Mouse (Mus musculus) stomach, embryonic 15.5 days (tissue): ENCODE measurements around the gene Rnf114. TPM values are rescaled to one million over a fixed set of nuclear protein-coding genes. Genes with fewer than 3 reads are reported as not detected.

Experiments used
- ATAC-seq: fragments of 200-750 bp; cut with Nextera tagmentation; 2 replicates; pipeline ENCODE4 v1.8.0; 2017; ENCODE audit warnings: low read depth, moderate number of reproducible peaks, moderate TSS enrichment; ENCODE audit not compliant: insufficient read depth, low FRiP score
- H3K27ac ChIP-seq: fragments of 300-500 bp; sonication (generic); 2 replicates; pipeline ENCODE4 v1.5.1; 2015; ENCODE audit warnings: mild to moderate bottlenecking, inconsistent platforms
- H3K27me3 ChIP-seq: fragments of 300-500 bp; sonication (generic); replicated peaks from 2 replicates; pipeline ENCODE4 v1.6.1; 2015; ENCODE audit warnings: inconsistent platforms
- H3K36me3 ChIP-seq: fragments of 300-500 bp; sonication (generic); 2 replicates; pipeline ENCODE4 v1.6.1; 2015; ENCODE audit warnings: inconsistent platforms
- H3K4me1 ChIP-seq: fragments of 300-500 bp; sonication (generic); 2 replicates; pipeline ENCODE4 v1.6.1; 2015; ENCODE audit warnings: inconsistent platforms
- H3K4me2 ChIP-seq: fragments of 300-500 bp; sonication (generic); 2 replicates; pipeline ENCODE4 v1.6.1; 2015; ENCODE audit warnings: mild to moderate bottlenecking, inconsistent platforms
- H3K4me3 ChIP-seq: fragments of 300-500 bp; sonication (generic); replicated peaks from 2 replicates; pipeline ENCODE4 v1.5.1; 2015; ENCODE audit warnings: inconsistent platforms
- H3K9ac ChIP-seq: fragments of 300-500 bp; sonication (generic); 2 replicates; pipeline ENCODE4 v1.6.1; 2015; ENCODE audit warnings: inconsistent platforms
- H3K9me3 ChIP-seq: fragments of 300-500 bp; sonication (generic); 2 replicates; pipeline ENCODE4 v1.6.1; 2016; ENCODE audit warnings: inconsistent platforms
- WGBS: fragments of 180-500 bp; shearing (Covaris S2); methylation state at CpG from one replicate; pipeline ENCODE4 v1.1.7; 2015; 5-methylcytosine and 5-hydroxymethylcytosine counted together
- polyA plus RNA-seq: library from polyadenylated mRNA; unstranded; fragments of >200 nt; fragmentation: Nextera tagmentation; extraction: Ambion mirVana; gene quantifications from 2 replicates; pipeline ENCODE4 v1.2.1, GENCODE M21; 2015

The Rnf114 gene
- polyA plus RNA-seq, 1 experiment from 2014 or later: 71.9 TPM

- no peaks in the 10 kb centered on the region for H3K9me3 ChIP-seq
- H3K4me2 ChIP-seq: no peak overlapping the region
- 42% methylated on average over 10 of the region's 10 CpGs for WGBS
- ATAC-seq: no peak
- H3K9ac ChIP-seq: no peak overlapping the region
- no peak overlapping the region for H3K27ac ChIP-seq
- peaks cover 17% of the 10 kb centered on the region for H3K4me1 ChIP-seq
- H3K27me3 ChIP-seq: peaks cover 18% of the 10 kb centered on the region; the same call in 1 of the 2 replicates
- H3K36me3 ChIP-seq: no peaks in the 10 kb centered on the region
- no peak overlapping the region for H3K4me3 ChIP-seq
Measured at GRCm38 (mm10) chr2:167536320-167536945, 44.0 kb downstream of the Rnf114 start.

- Histone ChIP-seq H3K4me1 (peaks cover 29% of the 10 kb centered on the region), H3K36me3 (0 out of 2 replicates have a peak, but pooled peaks cover 3% of the 10 kb centered on the region), H3K27ac (peak within 1 kb of the TSS; percentile 48; the same call in 1 of the 2 replicates), H3K9ac (peak within 1 kb of the TSS; percentile 37), H3K9me3 (no peaks in the 10 kb centered on the region), H3K4me3 (peak within 1 kb of the TSS; percentile 54), H3K4me2 (peak within 1 kb of the TSS; percentile 94), H3K27me3 (peaks cover 18% of the 10 kb centered on the region; the same call in 1 of the 2 replicates)
- peak; percentile 96 for ATAC-seq
- WGBS: under 1% methylated on average over 58 of the region's 58 CpGs
Measured at GRCm38 (mm10) chr2:167537476-167538297, 45.2 kb downstream of the Rnf114 start, which contains the start of gene Snai1. Snai1 (plus strand) TSS chr2:167538195.

- H3K9me3 ChIP-seq: no peaks in the 10 kb centered on the region
- H3K9ac ChIP-seq: 0 out of 2 replicates have a peak overlapping the region, but pooled peaks have one; percentile 0
- 41% methylated on average over 30 of the region's 34 CpGs for WGBS
- H3K4me1 ChIP-seq: peaks cover 40% of the 10 kb centered on the region
- 0 out of 2 replicates have a peak, but pooled peaks cover 3% of the 10 kb centered on the region for H3K36me3 ChIP-seq
- ATAC-seq: no peak
- H3K27me3 ChIP-seq: peaks cover 18% of the 10 kb centered on the region; the same call in 1 of the 2 replicates
- peak overlapping the region; percentile 48; the same call in 1 of the 2 replicates for H3K27ac ChIP-seq
- peak overlapping the region; percentile 54 for H3K4me3 ChIP-seq
- H3K4me2 ChIP-seq: peak overlapping the region; percentile 94
Measured at GRCm38 (mm10) chr2:167538671-167539306, 46.3 kb downstream of the Rnf114 start.

- Histone ChIP-seq H3K4me1 (peaks cover 50% of the 10 kb centered on the region), H3K9me3 (no peaks in the 10 kb centered on the region), H3K36me3 (0 out of 2 replicates have a peak, but pooled peaks cover 3% of the 10 kb centered on the region), H3K9ac (no peak overlapping the region; the same call in 1 of the 2 replicates), H3K27ac (no peak overlapping the region), H3K4me2 (peak overlapping the region; percentile 94), H3K4me3 (peak overlapping the region; percentile 54), H3K27me3 (peaks cover 18% of the 10 kb centered on the region; the same call in 1 of the 2 replicates)
- 46% methylated on average over 14 of the region's 14 CpGs for WGBS
- ATAC-seq: no peak
Measured at GRCm38 (mm10) chr2:167539536-167540476, 47.4 kb downstream of the Rnf114 start.

GRCm38 (mm10) chr2:167540477-167541110, 48.1 kb downstream of the Rnf114 start:
- peak overlapping the region; percentile 8; the same call in 1 of the 2 replicates for H3K9ac ChIP-seq
- H3K27me3 ChIP-seq: peaks cover 18% of the 10 kb centered on the region; the same call in 1 of the 2 replicates
- H3K36me3 ChIP-seq: 0 out of 2 replicates have a peak, but pooled peaks cover 3% of the 10 kb centered on the region
- no peak for ATAC-seq
- H3K27ac ChIP-seq: peak overlapping the region; percentile 36; the same call in 1 of the 2 replicates
- H3K4me1 ChIP-seq: peaks cover 50% of the 10 kb centered on the region
- H3K4me2 ChIP-seq: peak overlapping the region; percentile 94
- WGBS: 40% methylated on average over 12 of the region's 12 CpGs
- H3K4me3 ChIP-seq: peak overlapping the region; percentile 54
- H3K9me3 ChIP-seq: no peaks in the 10 kb centered on the region

- Histone ChIP-seq H3K9me3 (no peaks in the 10 kb centered on the region), H3K4me1 (peaks cover 50% of the 10 kb centered on the region), H3K4me3 (peak overlapping the region; percentile 54), H3K9ac (no peak overlapping the region), H3K27me3 (peaks cover 18% of the 10 kb centered on the region; the same call in 1 of the 2 replicates), H3K36me3 (0 out of 2 replicates have a peak, but pooled peaks cover 3% of the 10 kb centered on the region), H3K27ac (peak overlapping the region; percentile 36), H3K4me2 (peak overlapping the region; percentile 94)
- 23% methylated on average over 6 of the region's 6 CpGs for WGBS
- ATAC-seq: no peak
Measured at GRCm38 (mm10) chr2:167541324-167541723, 48.9 kb downstream of the Rnf114 start.

GRCm38 (mm10) chr2:167541761-167542160, 49.3 kb downstream of the Rnf114 start:
- Histone ChIP-seq H3K4me3 (peak overlapping the region; percentile 54), H3K4me2 (peak overlapping the region; percentile 94), H3K9ac (no peak overlapping the region), H3K9me3 (no peaks in the 10 kb centered on the region), H3K36me3 (0 out of 2 replicates have a peak, but pooled peaks cover 3% of the 10 kb centered on the region), H3K27me3 (peaks cover 13% of the 10 kb centered on the region; the same call in 1 of the 2 replicates), H3K4me1 (peaks cover 54% of the 10 kb centered on the region), H3K27ac (peak overlapping the region; percentile 36)
- ATAC-seq: no peak
- 85% methylated on average over 12 of the region's 12 CpGs for WGBS

- Histone ChIP-seq H3K4me1 (peaks cover 55% of the 10 kb centered on the region), H3K9ac (no peak overlapping the region), H3K9me3 (no peaks in the 10 kb centered on the region), H3K4me2 (no peak overlapping the region), H3K27ac (peak overlapping the region; percentile 36; the same call in 1 of the 2 replicates), H3K27me3 (peaks cover 8% of the 10 kb centered on the region; the same call in 1 of the 2 replicates), H3K4me3 (no peak overlapping the region), H3K36me3 (0 out of 2 replicates have a peak, but pooled peaks cover 3% of the 10 kb centered on the region)
- no peak for ATAC-seq
- WGBS: 66% methylated on average over 4 of the region's 4 CpGs
Measured at GRCm38 (mm10) chr2:167542361-167542760, 49.9 kb downstream of the Rnf114 start.

- 19% methylated on average over 16 of the region's 16 CpGs for WGBS
- H3K4me2 ChIP-seq: peak overlapping the region; percentile 26; the same call in 1 of the 2 replicates
- no peak; the same call in 1 of the 2 replicates for ATAC-seq
Measured at GRCm38 (mm10) chr2:167543121-167544003, 50.9 kb downstream of the Rnf114 start.

More at GRCm38 (mm10) chr2:167543121-167544003, 50.9 kb downstream of the Rnf114 start:
- Histone ChIP-seq H3K4me3 (no peak overlapping the region), H3K4me1 (peaks cover 49% of the 10 kb centered on the region), H3K9me3 (no peaks in the 10 kb centered on the region), H3K36me3 (0 out of 2 replicates have a peak, but pooled peaks cover 3% of the 10 kb centered on the region), H3K27me3 (0 out of 2 replicates have a peak, but pooled peaks cover 5% of the 10 kb centered on the region), H3K9ac (no peak overlapping the region), H3K27ac (peak overlapping the region; percentile 97)
